Mouse (Mus musculus) stomach, embryonic 16.5 days (tissue): ENCODE results near the gene Vangl1. TPM values are rescaled to one million over a fixed set of nuclear protein-coding genes. Genes with fewer than 3 reads are reported as not detected.
A peak's percentile ranks its signal among the peaks of the same experiment; 100 is the strongest.

Experiments used
- ATAC-seq: fragments of 200-750 bp; cut with Nextera tagmentation; 2 replicates; pipeline ENCODE4 v1.8.0; 2017; ENCODE audit warnings: moderate number of reproducible peaks, moderate TSS enrichment; ENCODE audit not compliant: insufficient read depth, low FRiP score
- H3K27ac ChIP-seq: fragments of 300-500 bp; sonication (generic); 2 replicates; pipeline ENCODE4 v1.5.1; 2014; ENCODE audit warnings: low read length
- H3K27me3 ChIP-seq: fragments of 300-500 bp; sonication (generic); 2 replicates; pipeline ENCODE4 v1.6.1; 2014; ENCODE audit warnings: low read length, control low read depth, mixed read lengths; ENCODE audit not compliant: control insufficient read depth, insufficient read depth
- H3K36me3 ChIP-seq: fragments of 300-500 bp; sonication (generic); 2 replicates; pipeline ENCODE4 v1.6.1; 2014; ENCODE audit warnings: low read length; ENCODE audit not compliant: control insufficient read depth, insufficient read depth
- H3K4me1 ChIP-seq: fragments of 300-500 bp; sonication (generic); 2 replicates; pipeline ENCODE4 v1.6.1; 2014; ENCODE audit warnings: low read length, control low read depth, mixed read lengths; ENCODE audit not compliant: control insufficient read depth, insufficient read depth
- H3K4me2 ChIP-seq: fragments of 300-500 bp; sonication (generic); 2 replicates; pipeline ENCODE4 v1.6.1; 2014; ENCODE audit warnings: low read depth, low read length, mixed read lengths
- H3K4me3 ChIP-seq: fragments of 300-500 bp; sonication (generic); replicated peaks from 2 replicates; pipeline ENCODE4 v1.5.1; 2014; ENCODE audit warnings: mild to moderate bottlenecking, low read length
- H3K9ac ChIP-seq: fragments of 300-500 bp; sonication (generic); 2 replicates; pipeline ENCODE4 v1.6.1; 2014; ENCODE audit warnings: low read length
- H3K9me3 ChIP-seq: fragments of 300-500 bp; sonication (generic); replicated peaks from 2 replicates; pipeline ENCODE4 v1.6.1; 2016; ENCODE audit warnings: low read length, control low read depth; ENCODE audit not compliant: control insufficient read depth
- WGBS: fragments of 180-500 bp; shearing (Covaris S2); extraction: QIAGEN DNeasy Blood & Tissue Kit; methylation state at CpG from one replicate; pipeline ENCODE4 v1.1.7; 2014; 5-methylcytosine and 5-hydroxymethylcytosine counted together
- polyA plus RNA-seq: library from polyadenylated mRNA; unstranded; fragments of >200 nt; fragmentation: Nextera tagmentation; extraction: Ambion mirVana; gene quantifications from 2 replicates; pipeline ENCODE4 v1.2.1, GENCODE M21; 2015

Vangl1 gene
- polyA plus RNA-seq, 1 experiment from 2014 or later = 30.7 TPM

- no peak for ATAC-seq
- no peak overlapping the region for H3K27ac ChIP-seq
- no peak overlapping the region for H3K4me2 ChIP-seq
- no peak overlapping the region for H3K4me3 ChIP-seq
- peaks cover 26% of the 10 kb centered on the region for H3K36me3 ChIP-seq
- H3K9me3 ChIP-seq = peaks cover 6% of the 10 kb centered on the region; the same call in 1 of the 2 replicates
- H3K9ac ChIP-seq = no peak overlapping the region
- no peaks in the 10 kb centered on the region for H3K4me1 ChIP-seq
- H3K27me3 ChIP-seq = no peaks in the 10 kb centered on the region
- 83% methylated on average over 2 of the region's 2 CpGs for WGBS
These were observed 21.9 kb downstream of the Vangl1 start for GRCm38 (mm10) chr3:102182601-102183000.

DNA sequence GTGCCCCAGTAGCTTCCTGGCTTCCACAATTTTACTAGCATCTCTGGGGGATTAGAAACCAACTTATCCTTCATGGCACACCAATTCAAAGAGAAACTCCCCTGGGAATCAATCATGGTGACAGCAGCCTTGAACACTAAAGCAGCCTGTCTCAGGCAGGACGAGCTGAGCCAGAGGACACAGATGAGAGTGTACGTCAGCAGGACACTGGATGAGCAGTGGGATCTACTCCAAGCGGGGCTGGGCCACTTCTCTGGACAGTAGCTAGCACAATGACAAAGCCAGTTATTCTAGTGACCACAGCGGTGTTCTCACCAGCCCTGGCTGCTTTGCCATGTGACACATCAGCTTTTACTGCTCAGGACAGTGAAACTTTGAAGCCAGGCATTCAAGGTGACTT lies 23.3 kb downstream of the Vangl1 start:
- Histone ChIP-seq H3K4me2 (no peak overlapping the region), H3K36me3 (peaks cover 26% of the 10 kb centered on the region), H3K27ac (no peak overlapping the region), H3K9me3 (peaks cover 4% of the 10 kb centered on the region; the same call in 1 of the 2 replicates), H3K4me1 (peaks cover 5% of the 10 kb centered on the region; the same call in 1 of the 2 replicates), H3K4me3 (no peak overlapping the region), H3K27me3 (no peaks in the 10 kb centered on the region), H3K9ac (no peak overlapping the region)
- ATAC-seq = no peak
- 80% methylated on average over 4 of the region's 4 CpGs for WGBS

DNA sequence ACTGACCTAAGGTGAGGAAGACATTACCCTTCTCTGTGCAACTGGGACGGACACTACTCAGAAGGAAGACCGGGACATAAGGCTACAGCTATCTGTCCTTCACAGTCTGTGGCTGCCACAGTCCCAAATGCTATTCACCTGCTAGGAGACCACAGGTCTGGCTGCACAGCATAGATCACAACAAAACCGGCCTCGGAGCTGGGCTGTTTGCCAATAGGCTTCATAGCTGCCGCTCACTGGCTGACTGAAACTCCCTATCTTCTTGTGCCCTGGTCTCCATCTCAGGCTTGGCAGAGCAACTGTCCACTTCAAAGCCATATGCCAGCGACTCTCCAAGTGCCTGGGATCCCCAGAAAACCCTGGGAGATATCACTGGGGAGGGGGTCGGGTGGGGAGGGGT lies 23.7 kb downstream of the Vangl1 start:
- H3K4me1 ChIP-seq = peaks cover 8% of the 10 kb centered on the region; the same call in 1 of the 2 replicates
- no peak for ATAC-seq
- no peak overlapping the region for H3K9ac ChIP-seq
- no peaks in the 10 kb centered on the region for H3K27me3 ChIP-seq
- H3K4me2 ChIP-seq = no peak overlapping the region
- no peak overlapping the region for H3K27ac ChIP-seq
- no peaks in the 10 kb centered on the region; the same call in 1 of the 2 replicates for H3K9me3 ChIP-seq
- H3K4me3 ChIP-seq = no peak overlapping the region
- 66% methylated on average over 7 of the region's 7 CpGs for WGBS
- peaks cover 26% of the 10 kb centered on the region for H3K36me3 ChIP-seq

- Histone ChIP-seq H3K4me3 (no peak overlapping the region), H3K4me2 (no peak overlapping the region), H3K27ac (no peak overlapping the region), H3K36me3 (peaks cover 26% of the 10 kb centered on the region), H3K9ac (no peak overlapping the region), H3K27me3 (no peaks in the 10 kb centered on the region), H3K4me1 (peaks cover 10% of the 10 kb centered on the region; the same call in 1 of the 2 replicates), H3K9me3 (no peaks in the 10 kb centered on the region)
- 83% methylated on average over 4 of the region's 4 CpGs for WGBS
- no peak for ATAC-seq
These were observed 24.6 kb downstream of the Vangl1 start for GRCm38 (mm10) chr3:102179869-102180268.

GRCm38 (mm10) chr3:102177837-102178615 lies 26.5 kb downstream of the Vangl1 start:
- H3K4me3 ChIP-seq = no peak overlapping the region
- H3K4me2 ChIP-seq = no peak overlapping the region
- 91% methylated on average over 12 of the region's 12 CpGs for WGBS
- no peak overlapping the region for H3K9ac ChIP-seq
- H3K9me3 ChIP-seq = no peaks in the 10 kb centered on the region
- H3K27me3 ChIP-seq = no peaks in the 10 kb centered on the region
- peaks cover 20% of the 10 kb centered on the region for H3K36me3 ChIP-seq
- H3K27ac ChIP-seq = no peak overlapping the region
- no peak for ATAC-seq
- H3K4me1 ChIP-seq = peaks cover 18% of the 10 kb centered on the region; the same call in 1 of the 2 replicates

DNA sequence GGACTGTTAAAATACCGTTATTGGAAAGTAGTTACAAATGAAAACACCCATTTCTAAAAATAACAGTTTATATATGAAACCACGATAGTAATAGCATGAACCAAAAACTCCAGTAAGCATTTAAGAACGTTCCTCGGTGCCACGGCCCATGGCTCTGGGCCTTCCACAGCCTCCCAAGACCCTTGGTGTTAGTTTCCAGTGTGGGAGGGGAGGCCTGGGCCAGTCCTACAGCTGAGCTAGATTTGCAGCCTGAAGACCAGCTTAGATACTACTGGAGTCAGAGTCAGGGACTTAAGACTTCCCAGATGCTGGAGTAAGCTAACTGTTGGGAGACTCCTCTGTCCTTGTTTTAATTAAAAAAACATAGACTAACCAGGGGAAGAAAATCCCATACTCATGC lies 28.4 kb downstream of the Vangl1 start:
- Histone ChIP-seq H3K4me2 (no peak overlapping the region), H3K27me3 (no peaks in the 10 kb centered on the region), H3K36me3 (0 out of 2 replicates have a peak, but pooled peaks cover 5% of the 10 kb centered on the region), H3K9ac (no peak overlapping the region), H3K9me3 (no peaks in the 10 kb centered on the region), H3K27ac (peak overlapping the region; percentile 70), H3K4me3 (no peak overlapping the region), H3K4me1 (peaks cover 23% of the 10 kb centered on the region; the same call in 1 of the 2 replicates)
- ATAC-seq = no peak
- 55% methylated on average over 5 of the region's 5 CpGs for WGBS

DNA sequence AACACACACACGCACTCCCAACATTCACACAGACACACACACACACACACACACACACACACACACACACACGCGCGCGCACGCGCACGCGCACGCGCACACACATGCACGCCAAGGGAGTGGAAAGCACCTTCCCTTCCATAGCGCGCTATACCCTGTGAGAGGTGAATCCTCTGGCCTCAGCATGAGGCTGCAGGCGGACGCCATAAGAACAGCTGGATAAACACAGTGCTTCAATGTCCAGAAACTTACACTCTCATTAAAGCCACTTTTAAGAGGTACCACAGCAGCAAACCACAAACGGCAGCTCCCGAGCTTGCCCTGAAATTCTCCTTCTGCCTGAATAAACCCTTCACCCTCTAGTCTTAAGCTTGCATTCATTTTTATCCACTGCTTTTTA lies 28.8 kb downstream of the Vangl1 start:
- ATAC-seq = no peak
- 0 out of 2 replicates have a peak, but pooled peaks cover 5% of the 10 kb centered on the region for H3K36me3 ChIP-seq
- no peaks in the 10 kb centered on the region for H3K27me3 ChIP-seq
- peaks cover 27% of the 10 kb centered on the region for H3K4me1 ChIP-seq
- no peak overlapping the region for H3K4me3 ChIP-seq
- no peak overlapping the region for H3K4me2 ChIP-seq
- H3K9me3 ChIP-seq = no peaks in the 10 kb centered on the region
- H3K9ac ChIP-seq = no peak overlapping the region
- 83% methylated on average over 17 of the region's 18 CpGs for WGBS
- H3K27ac ChIP-seq = peak overlapping the region; percentile 70; the same call in 1 of the 2 replicates

DNA sequence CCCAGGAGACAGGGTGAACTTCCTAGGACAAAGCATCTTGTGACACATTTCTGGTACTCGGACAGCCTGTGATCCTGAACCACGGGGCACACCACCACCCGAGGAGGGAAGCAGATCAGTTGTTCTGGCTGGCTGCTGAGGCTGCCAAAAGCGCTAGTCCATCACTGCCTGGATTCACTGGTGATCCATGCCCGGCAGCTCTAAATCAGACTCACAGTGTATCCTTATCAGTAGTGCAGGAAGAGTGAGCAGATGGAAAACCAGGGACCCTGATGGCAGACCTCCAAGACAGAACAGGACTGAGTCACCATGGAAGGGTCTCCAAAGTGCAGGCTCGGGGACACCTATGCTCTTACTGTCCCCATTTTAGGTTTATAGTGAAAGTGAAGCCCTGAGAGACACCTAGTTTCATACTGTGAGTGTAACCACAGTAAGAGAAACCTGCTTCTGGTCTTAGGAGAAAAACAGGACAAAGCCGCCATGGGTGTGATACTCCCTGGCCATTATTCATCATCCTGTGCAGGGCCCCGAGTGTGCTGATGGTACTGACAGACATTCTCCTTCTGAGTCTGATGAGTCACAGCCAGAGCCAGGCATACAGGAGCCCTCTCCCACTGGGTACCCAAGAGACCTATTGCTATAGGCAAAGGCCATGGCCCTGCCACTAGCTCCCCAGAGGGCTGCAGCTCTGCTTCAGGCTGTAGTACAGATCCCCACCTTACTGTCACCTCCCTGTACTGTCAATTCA lies 30.2 kb downstream of the Vangl1 start:
- no peak for ATAC-seq
- 0 out of 2 replicates have a peak, but pooled peaks cover 5% of the 10 kb centered on the region for H3K36me3 ChIP-seq
- WGBS = 62% methylated on average over 8 of the region's 8 CpGs

More for the DNA sequence above, 30.2 kb downstream of the Vangl1 start:
- Histone ChIP-seq H3K9ac (no peak overlapping the region), H3K9me3 (no peaks in the 10 kb centered on the region), H3K27ac (peak overlapping the region; percentile 53), H3K4me1 (peaks cover 35% of the 10 kb centered on the region), H3K27me3 (no peaks in the 10 kb centered on the region), H3K4me3 (no peak overlapping the region), H3K4me2 (no peak overlapping the region)
